ENCODE assay signal across 19 mouse cellular contexts in the genomic region with DNA sequence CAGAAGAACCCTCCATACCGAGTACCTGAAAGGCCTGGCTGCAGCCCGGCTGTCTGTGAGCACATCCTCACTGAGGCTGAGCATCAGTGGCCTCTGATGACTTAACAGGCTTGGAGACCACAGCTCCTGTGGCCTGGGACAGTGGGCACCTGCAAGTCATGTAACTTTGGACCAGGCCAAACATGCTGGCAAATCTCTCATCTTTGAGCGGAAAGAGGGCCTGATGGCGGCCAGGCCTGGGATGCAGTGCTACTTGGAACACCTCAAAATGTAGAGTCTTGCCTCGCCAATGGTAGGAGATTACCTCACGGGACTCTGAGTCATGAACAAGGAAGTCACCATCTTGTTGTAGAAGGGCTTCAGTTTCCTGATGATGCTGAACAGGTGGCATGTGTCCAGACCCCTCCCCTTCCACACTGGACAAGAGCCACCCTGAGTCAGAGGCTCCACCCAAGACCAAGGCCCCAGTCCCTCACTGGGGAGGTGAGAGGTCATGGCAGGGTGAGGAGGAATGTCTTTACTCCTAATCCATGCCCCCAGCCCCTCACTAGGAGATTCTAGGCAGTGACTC. TPM values are rescaled to one million over a fixed set of nuclear protein-coding genes. Genes with fewer than 3 reads are reported as not detected.
DNase-seq lines count a peak whose midpoint lies in the region; ATAC-seq and TF ChIP-seq lines count a peak whose summit lies in the region.
"Had no signal": no experiment of that assay in that cellular context is flagged by ENCODE, and none has a peak within 500 bp of the region (broad histone marks: within the 10 kb centered on the region; RNA-seq: fewer than 3 reads in every experiment).

No protein-coding gene starts in this region.

- no peak overlapping the region for H3K4me3 ChIP-seq in heart, embryonic 12.5 days
- no peak overlapping the region for H3K4me3 ChIP-seq in heart, postnatal 0 days (ENCODE audit: low read depth, low read length)
- H3K4me3 ChIP-seq in liver, postnatal 0 days (ENCODE audit: low read depth, low read length), result no peak overlapping the region
- H3K4me3 ChIP-seq: embryonic facial prominence, embryonic 15.5 days; forebrain, embryonic 10.5 days; hindbrain, embryonic 15.5 days; left cerebral cortex, adult 2 months; liver, embryonic 12.5 days; stomach, embryonic 15.5 days had no signal

- no peak overlapping the region for H3K4me2 ChIP-seq in heart, embryonic 12.5 days
- H3K4me2 ChIP-seq in heart, postnatal 0 days (ENCODE audit: low read depth, low read length), result no peak overlapping the region
- no peak overlapping the region for H3K4me2 ChIP-seq in liver, postnatal 0 days (ENCODE audit: low read depth, low read length)
- H3K4me2 ChIP-seq: embryonic facial prominence, embryonic 15.5 days; hindbrain, embryonic 15.5 days; liver, embryonic 12.5 days; stomach, embryonic 15.5 days had no signal

- TF ChIP-seq EP300 in heart, postnatal 0 days (IDR thresholded peaks at IDR 0.05; ENCODE audit: low read depth), result no peak
- TF ChIP-seq EP300 in liver, postnatal 0 days (IDR thresholded peaks at IDR 0.05; ENCODE audit: low read depth), result no peak

- H3K9me3 ChIP-seq in heart, embryonic 12.5 days (replicated peaks), result no peaks in the 10 kb centered on the region
- no peaks in the 10 kb centered on the region for H3K9me3 ChIP-seq in heart, postnatal 0 days (replicated peaks; ENCODE audit: control insufficient read depth, low read length)
- H3K9me3 ChIP-seq in liver, postnatal 0 days (ENCODE audit: low read length), result no peaks in the 10 kb centered on the region
- H3K9me3 ChIP-seq: embryonic facial prominence, embryonic 15.5 days; forebrain, embryonic 10.5 days; hindbrain, embryonic 15.5 days; liver, embryonic 12.5 days; stomach, embryonic 15.5 days had no signal

- intact Hi-C loops in left cerebral cortex, postnatal 4 days (cut with DNase I), result no loop called here

- peaks cover 7% of the 10 kb centered on the region; the same call in 1 of the 2 replicates for H3K27me3 ChIP-seq in heart, embryonic 12.5 days (replicated peaks)
- no peaks in the 10 kb centered on the region for H3K27me3 ChIP-seq in heart, postnatal 0 days (ENCODE audit: control insufficient read depth, insufficient read depth, low read length)
- H3K27me3 ChIP-seq in liver, postnatal 0 days (ENCODE audit: insufficient read depth, low read length), result no peaks in the 10 kb centered on the region
- H3K27me3 ChIP-seq: embryonic facial prominence, embryonic 15.5 days; stomach, embryonic 15.5 days had no signal

- no peak for ATAC-seq in heart, embryonic 12.5 days (ENCODE audit: insufficient number of reproducible peaks, low FRiP score)
- ATAC-seq in heart, postnatal 0 days (ENCODE audit: insufficient read depth, low read depth), result 0 out of 2 replicates have a peak, but pooled peaks have one; percentile 5
- ATAC-seq in liver, postnatal 0 days, result no peak
- ATAC-seq: intestine, embryonic 16.5 days; liver, embryonic 12.5 days had no signal

- peaks cover 8% of the 10 kb centered on the region; the same call in 1 of the 2 replicates for H3K4me1 ChIP-seq in heart, embryonic 12.5 days (replicated peaks)
- H3K4me1 ChIP-seq in heart, postnatal 0 days (ENCODE audit: control insufficient read depth, insufficient read depth), result peaks cover 6% of the 10 kb centered on the region; the same call in 1 of the 2 replicates
- H3K4me1 ChIP-seq in liver, postnatal 0 days (ENCODE audit: insufficient read depth), result peaks cover 7% of the 10 kb centered on the region; the same call in 1 of the 2 replicates
- H3K4me1 ChIP-seq: hindbrain, embryonic 15.5 days had no signal

- DNase-seq in adrenal gland, postnatal 36 days, result peak; percentile 49 to 58
- DNase-seq in adrenal gland, postnatal 4 days (ENCODE audit: low spot score in 2 of 2), result no peak
- DNase-seq in heart, adult 9 months (ENCODE audit: low spot score in 2 of 2), result peak; percentile 58 to 76
- peak; percentile 69 for DNase-seq in 416B (ENCODE audit: low read depth)
- DNase-seq in heart, postnatal 0 days (ENCODE audit: low spot score), result no peak
- DNase-seq in left cerebral cortex, postnatal 4 days, result no peak
- no peak for DNase-seq in liver, postnatal 0 days
- DNase-seq: cerebellum, adult 9-10 months; kidney, postnatal 10 days; right cerebral cortex, adult 18-20 months; spleen, adult 18-20 months had no signal

- 86% methylated on average over 6 of the region's 6 CpGs for WGBS in heart, embryonic 12.5 days
- 78% methylated on average over 6 of the region's 6 CpGs for WGBS in heart, postnatal 0 days
- 75% methylated on average over 6 of the region's 6 CpGs for WGBS in liver, postnatal 0 days (ENCODE audit: insufficient replicate concordance)

- no peak for TF ChIP-seq CTCF in heart, postnatal 0 days (IDR thresholded peaks at IDR 0.05; ENCODE audit: low read depth)
- TF ChIP-seq CTCF in liver, postnatal 0 days (IDR thresholded peaks at IDR 0.05; ENCODE audit: low read depth), result no peak

- H3K36me3 ChIP-seq in heart, embryonic 12.5 days, result peaks cover 14% of the 10 kb centered on the region
- peaks cover 11% of the 10 kb centered on the region for H3K36me3 ChIP-seq in heart, postnatal 0 days (replicated peaks; ENCODE audit: control insufficient read depth, insufficient read depth, low read length)
- peaks cover 5% of the 10 kb centered on the region for H3K36me3 ChIP-seq in liver, postnatal 0 days (replicated peaks; ENCODE audit: insufficient read depth, low read length)
- H3K36me3 ChIP-seq: hindbrain, embryonic 15.5 days; stomach, embryonic 15.5 days had no signal

- H3K9ac ChIP-seq in heart, embryonic 12.5 days, result no peak overlapping the region
- no peak overlapping the region for H3K9ac ChIP-seq in heart, postnatal 0 days (replicated peaks; ENCODE audit: low read depth, low read length)
- no peak overlapping the region for H3K9ac ChIP-seq in liver, postnatal 0 days (replicated peaks)
- H3K9ac ChIP-seq: embryonic facial prominence, embryonic 15.5 days; hindbrain, embryonic 15.5 days; liver, embryonic 12.5 days; stomach, embryonic 15.5 days had no signal

- no peak overlapping the region for H3K27ac ChIP-seq in heart, embryonic 12.5 days (ENCODE audit: poor library complexity, severe bottlenecking)
- H3K27ac ChIP-seq in heart, postnatal 0 days (ENCODE audit: low read depth), result no peak overlapping the region
- no peak overlapping the region for H3K27ac ChIP-seq in liver, postnatal 0 days (ENCODE audit: low read depth)
- H3K27ac ChIP-seq: embryonic facial prominence, embryonic 15.5 days; forebrain, embryonic 10.5 days; hindbrain, embryonic 15.5 days; left cerebral cortex, adult 2 months; liver, embryonic 12.5 days; stomach, embryonic 15.5 days had no signal

RNA-seq across cellular contexts. Expression of gene Vav1, which starts 11.3 kb away (rescaled TPM):
- total RNA-seq in adrenal gland, postnatal 36 days (2021), result 1 to 10 TPM; 2.2 to 2.9 TPM
- 1 to 10 TPM; 2.7 to 3.3 TPM for total RNA-seq in adrenal gland, postnatal 4 days (2021)
- 1.6 and 1.7 TPM in 2 replicates for polyA plus RNA-seq in heart, embryonic 12.5 days (2016; fragmentation: Nextera tagmentation; extraction: Ambion mirVana)
- total RNA-seq in heart, postnatal 0 days (2014; rRNA removed; ENCODE audit: low replicate concordance), result 2.6 and 2.7 TPM in 2 replicates
- 1.0 TPM in 2 replicates for polyA plus RNA-seq in heart, postnatal 0 days (2015; fragmentation: Nextera tagmentation; extraction: Ambion mirVana)
- 1 to 10 TPM; 2.1 to 2.3 TPM for total RNA-seq in left cerebral cortex, postnatal 4 days (2021)
- polyA plus RNA-seq in liver, postnatal 0 days (2015; fragmentation: Nextera tagmentation; extraction: Ambion mirVana), result 13.1 and 14.1 TPM in 2 replicates

RNA-seq across cellular contexts. Expression of gene Trip10, which starts 18.4 kb away (rescaled TPM):
- total RNA-seq in adrenal gland, postnatal 36 days (2021), result 10 to 100 TPM; 50.1 to 52.0 TPM
- total RNA-seq in adrenal gland, postnatal 4 days (2021), result 10 to 100 TPM; 52.1 to 58.4 TPM
- 41.6 and 45.4 TPM in 2 replicates for polyA plus RNA-seq in heart, embryonic 12.5 days (2016; fragmentation: Nextera tagmentation; extraction: Ambion mirVana)
- 26.6 and 28.7 TPM in 2 replicates for total RNA-seq in heart, postnatal 0 days (2014; rRNA removed; ENCODE audit: low replicate concordance)
- 32.3 and 32.4 TPM in 2 replicates for polyA plus RNA-seq in heart, postnatal 0 days (2015; fragmentation: Nextera tagmentation; extraction: Ambion mirVana)
- 1 to 10 TPM; 5.1 to 6.1 TPM for total RNA-seq in left cerebral cortex, postnatal 4 days (2021)
- polyA plus RNA-seq in liver, postnatal 0 days (2015; fragmentation: Nextera tagmentation; extraction: Ambion mirVana), result 9.3 TPM in 2 replicates

RNA-seq across cellular contexts. Expression of gene Gpr108, which starts 19.4 kb away (rescaled TPM):
- total RNA-seq in adrenal gland, postnatal 36 days (2021), result 10 to 100 TPM; 78.7 to 94.2 TPM
- total RNA-seq in adrenal gland, postnatal 4 days (2021), result 10 to 100 TPM; 50.3 to 52.5 TPM
- polyA plus RNA-seq in heart, embryonic 12.5 days (2016; fragmentation: Nextera tagmentation; extraction: Ambion mirVana), result 24.9 and 27.4 TPM in 2 replicates
- total RNA-seq in heart, postnatal 0 days (2014; rRNA removed; ENCODE audit: low replicate concordance), result 30.1 and 41.2 TPM in 2 replicates
- polyA plus RNA-seq in heart, postnatal 0 days (2015; fragmentation: Nextera tagmentation; extraction: Ambion mirVana), result 23.3 and 24.5 TPM in 2 replicates
- 10 to 100 TPM; 11.7 to 12.6 TPM for total RNA-seq in left cerebral cortex, postnatal 4 days (2021)
- 9.0 and 9.2 TPM in 2 replicates for polyA plus RNA-seq in liver, postnatal 0 days (2015; fragmentation: Nextera tagmentation; extraction: Ambion mirVana)

RNA-seq across cellular contexts. Expression of gene C3, which starts 39.7 kb away (rescaled TPM):
- total RNA-seq in adrenal gland, postnatal 36 days (2021), result 100 to 1,000 TPM; 231 to 623 TPM
- 100 to 1,000 TPM in 1 of 2 experiments, 10 to 100 TPM in 1; 60.7 to 452 TPM for total RNA-seq in adrenal gland, postnatal 4 days (2021)
- 0.87 and 2.6 TPM in 2 replicates for polyA plus RNA-seq in heart, embryonic 12.5 days (2016; fragmentation: Nextera tagmentation; extraction: Ambion mirVana)
- 32.5 and 41.7 TPM in 2 replicates for total RNA-seq in heart, postnatal 0 days (2014; rRNA removed; ENCODE audit: low replicate concordance)
- polyA plus RNA-seq in heart, postnatal 0 days (2015; fragmentation: Nextera tagmentation; extraction: Ambion mirVana), result 23.4 and 25.6 TPM in 2 replicates
- 1 to 10 TPM in 1 of 2 experiments, under 1 TPM in 1; 0.46 to 1.2 TPM for total RNA-seq in left cerebral cortex, postnatal 4 days (2021)
- polyA plus RNA-seq in liver, postnatal 0 days (2015; fragmentation: Nextera tagmentation; extraction: Ambion mirVana), result 1,136 and 1,364 TPM in 2 replicates

Comparison
In these comparisons a context has a peak if more than half of its experiments do, and no peak if none do; other contexts are left out.
1. DNase-seq: peak in adrenal gland, postnatal 36 days (2 of 2), heart, adult 9 months (2 of 2) and 416B (single experiment); none in adrenal gland, postnatal 4 days (0 of 2), heart, postnatal 0 days (single experiment), left cerebral cortex, postnatal 4 days (single experiment) and liver, postnatal 0 days (single experiment).